Mouse (Mus musculus): ENCODE measurements around the gene Zfp651. TPM values are rescaled to one million over a fixed set of nuclear protein-coding genes. Genes with fewer than 3 reads are reported as not detected.

Zfp651 gene
- polyA plus RNA-seq, 1 experiment, result 8.7 TPM

GRCm38 (mm10) chr9:121784801-121785200 is 25.7 kb downstream of the Zfp651 start:
- Histone ChIP-seq H3K27ac (replicated peaks; ENCODE audit: low read depth, low read length) (no peak overlapping the region), H3K4me1 (ENCODE audit: control insufficient read depth, insufficient read depth, insufficient read length, low read length) (no peaks in the 10 kb centered on the region)

GRCm38 (mm10) chr9:121785261-121785660 is 26.1 kb downstream of the Zfp651 start:
- H3K4me1 ChIP-seq (ENCODE audit: control insufficient read depth, insufficient read depth, insufficient read length, low read length), result no peaks in the 10 kb centered on the region
- no peak overlapping the region for H3K27ac ChIP-seq (replicated peaks; ENCODE audit: low read depth, low read length)
- H3K4me3 ChIP-seq (ENCODE audit: insufficient read depth, low read depth, low read length), result no peak overlapping the region

More at GRCm38 (mm10) chr9:121784801-121785200, 25.7 kb downstream of the Zfp651 start:
- H3K4me3 ChIP-seq (ENCODE audit: insufficient read depth, low read depth, low read length), result no peak overlapping the region

GRCm38 (mm10) chr9:121786359-121786758 is 27.2 kb downstream of the Zfp651 start:
- H3K4me3 ChIP-seq (ENCODE audit: insufficient read depth, low read depth, low read length), result no peak overlapping the region
- no peak overlapping the region for H3K27ac ChIP-seq (replicated peaks; ENCODE audit: low read depth, low read length)

GRCm38 (mm10) chr9:121791206-121791605 is 32.1 kb downstream of the Zfp651 start:
- Histone ChIP-seq H3K4me3 (ENCODE audit: insufficient read depth, low read depth, low read length) (no peak overlapping the region), H3K27ac (replicated peaks; ENCODE audit: low read depth, low read length) (no peak overlapping the region), H3K4me1 (ENCODE audit: control insufficient read depth, insufficient read depth, insufficient read length, low read length) (no peaks in the 10 kb centered on the region)

More at GRCm38 (mm10) chr9:121786359-121786758, 27.2 kb downstream of the Zfp651 start:
- no peaks in the 10 kb centered on the region for H3K4me1 ChIP-seq (ENCODE audit: control insufficient read depth, insufficient read depth, insufficient read length, low read length)

GRCm38 (mm10) chr9:121791757-121792521 is 32.8 kb downstream of the Zfp651 start, which contains the start of gene Hhatl:
TSS of gene Hhatl (minus strand) at chr9:121792507.
- Histone ChIP-seq H3K27ac (replicated peaks; ENCODE audit: low read depth, low read length) (no peak within 1 kb of the TSS), H3K4me3 (ENCODE audit: insufficient read depth, low read depth, low read length) (no peak within 1 kb of the TSS), H3K4me1 (ENCODE audit: control insufficient read depth, insufficient read depth, insufficient read length, low read length) (no peaks in the 10 kb centered on the region)

GRCm38 (mm10) chr9:121794972-121795539 is 35.9 kb downstream of the Zfp651 start:
- Histone ChIP-seq H3K4me1 (ENCODE audit: control insufficient read depth, insufficient read depth, insufficient read length, low read length) (no peaks in the 10 kb centered on the region), H3K4me3 (ENCODE audit: insufficient read depth, low read depth, low read length) (no peak overlapping the region), H3K27ac (replicated peaks; ENCODE audit: low read depth, low read length) (no peak overlapping the region)

GRCm38 (mm10) chr9:121797722-121798121 is 38.6 kb downstream of the Zfp651 start:
- Histone ChIP-seq H3K27ac (replicated peaks; ENCODE audit: low read depth, low read length) (no peak overlapping the region), H3K4me3 (ENCODE audit: insufficient read depth, low read depth, low read length) (no peak overlapping the region), H3K4me1 (ENCODE audit: control insufficient read depth, insufficient read depth, insufficient read length, low read length) (no peaks in the 10 kb centered on the region)

- Histone ChIP-seq H3K27ac (replicated peaks; ENCODE audit: low read depth, low read length) (no peak overlapping the region), H3K4me3 (ENCODE audit: insufficient read depth, low read depth, low read length) (no peak overlapping the region), H3K4me1 (ENCODE audit: control insufficient read depth, insufficient read depth, insufficient read length, low read length) (no peaks in the 10 kb centered on the region)
These were observed 39.9 kb downstream of the Zfp651 start for GRCm38 (mm10) chr9:121798887-121799520.

- Histone ChIP-seq H3K4me3 (ENCODE audit: insufficient read depth, low read depth, low read length) (no peak overlapping the region), H3K4me1 (ENCODE audit: control insufficient read depth, insufficient read depth, insufficient read length, low read length) (peaks cover 4% of the 10 kb centered on the region; the same call in 1 of the 2 replicates), H3K27ac (replicated peaks; ENCODE audit: low read depth, low read length) (no peak overlapping the region)
These were observed 43.6 kb downstream of the Zfp651 start for GRCm38 (mm10) chr9:121802747-121803146.

GRCm38 (mm10) chr9:121807546-121807945 is 48.4 kb downstream of the Zfp651 start:
- Histone ChIP-seq H3K4me3 (ENCODE audit: insufficient read depth, low read depth, low read length) (no peak overlapping the region), H3K4me1 (ENCODE audit: control insufficient read depth, insufficient read depth, insufficient read length, low read length) (peaks cover 4% of the 10 kb centered on the region; the same call in 1 of the 2 replicates), H3K27ac (replicated peaks; ENCODE audit: low read depth, low read length) (no peak overlapping the region)

- no peak overlapping the region for H3K27ac ChIP-seq (replicated peaks; ENCODE audit: low read depth, low read length)
- peaks cover 4% of the 10 kb centered on the region; the same call in 1 of the 2 replicates for H3K4me1 ChIP-seq (ENCODE audit: control insufficient read depth, insufficient read depth, insufficient read length, low read length)
- H3K4me3 ChIP-seq (ENCODE audit: insufficient read depth, low read depth, low read length), result no peak overlapping the region
These were observed 48.8 kb downstream of the Zfp651 start for GRCm38 (mm10) chr9:121807947-121808346.

- H3K4me1 ChIP-seq (ENCODE audit: control insufficient read depth, insufficient read depth, insufficient read length, low read length), result peaks cover 4% of the 10 kb centered on the region; the same call in 1 of the 2 replicates
- no peak overlapping the region for H3K27ac ChIP-seq (replicated peaks; ENCODE audit: low read depth, low read length)
- H3K4me3 ChIP-seq (ENCODE audit: insufficient read depth, low read depth, low read length), result no peak overlapping the region
These were observed 49.4 kb downstream of the Zfp651 start for GRCm38 (mm10) chr9:121808511-121808910.

GRCm38 (mm10) chr9:121810081-121810821 is 51.1 kb downstream of the Zfp651 start:
- Histone ChIP-seq H3K27ac (replicated peaks; ENCODE audit: low read depth, low read length) (no peak overlapping the region), H3K4me3 (ENCODE audit: insufficient read depth, low read depth, low read length) (no peak overlapping the region), H3K4me1 (ENCODE audit: control insufficient read depth, insufficient read depth, insufficient read length, low read length) (peaks cover 4% of the 10 kb centered on the region; the same call in 1 of the 2 replicates)

- Histone ChIP-seq H3K4me1 (ENCODE audit: control insufficient read depth, insufficient read depth, insufficient read length, low read length) (peaks cover 5% of the 10 kb centered on the region; the same call in 1 of the 2 replicates), H3K27ac (replicated peaks; ENCODE audit: low read depth, low read length) (no peak overlapping the region), H3K4me3 (ENCODE audit: insufficient read depth, low read depth, low read length) (no peak overlapping the region)
These were observed 56.1 kb downstream of the Zfp651 start for GRCm38 (mm10) chr9:121815183-121815582.
